Mouse (Mus musculus): ENCODE measurements around the gene Zc3hav1l.

DNA sequence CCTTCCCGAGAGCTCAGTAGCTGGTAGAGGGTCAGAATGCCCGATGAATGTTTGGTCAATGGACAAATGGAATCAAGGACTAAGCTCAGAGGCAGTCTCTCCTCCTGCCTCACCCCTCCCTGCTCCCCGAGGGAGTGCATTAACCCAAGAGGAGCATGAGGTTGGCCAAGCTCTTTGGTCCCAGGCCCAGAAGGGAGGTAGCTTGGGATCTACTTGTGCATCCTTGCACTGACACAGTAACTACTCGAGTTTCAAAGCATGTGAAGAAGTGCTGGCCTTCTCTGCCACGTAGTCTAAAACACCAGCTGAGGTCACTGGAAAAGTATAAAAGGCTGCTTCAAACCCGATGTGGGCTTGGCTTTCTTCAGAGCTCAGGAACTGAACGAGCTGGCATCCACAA, 34.6 kb downstream of the Zc3hav1l start:
- TF ChIP-seq POLR2A (IDR thresholded peaks at IDR 0.05; ENCODE audit: borderline replicate concordance, low read depth, low read length) (no peak), CTCF (IDR thresholded peaks at IDR 0.05; ENCODE audit: low read depth, low read length) (no peak)

Measured in bone marrow macrophage, adult 2 months (primary cell).